Mouse (Mus musculus) heart, embryonic 11.5 days (tissue): Measurements from ENCODE around the gene Tbc1d1. TPM values are rescaled to one million over a fixed set of nuclear protein-coding genes. Genes with fewer than 3 reads are reported as not detected.

Experiments used
- ATAC-seq: fragments of 200-750 bp; cut with Nextera tagmentation; replicated peaks from 2 replicates; pipeline ENCODE4 v1.8.0; 2017; ENCODE audit warnings: moderate library complexity; ENCODE audit not compliant: insufficient number of reproducible peaks, low FRiP score, low TSS enrichment
- H3K27ac ChIP-seq: fragments of 300-500 bp; sonication (generic); 2 replicates; pipeline ENCODE4 v1.5.1; 2014; ENCODE audit warnings: mild to moderate bottlenecking, low read depth, low read length
- H3K27me3 ChIP-seq: fragments of 300-500 bp; sonication (generic); 2 replicates; pipeline ENCODE4 v1.6.1; 2014; ENCODE audit warnings: mild to moderate bottlenecking, low read length, mixed read lengths; ENCODE audit not compliant: control insufficient read depth, insufficient read depth
- H3K36me3 ChIP-seq: fragments of 300-500 bp; sonication (generic); 2 replicates; pipeline ENCODE4 v1.6.1; 2014; ENCODE audit warnings: mild to moderate bottlenecking, low read length, moderate library complexity, mixed read lengths; ENCODE audit not compliant: control insufficient read depth, insufficient read depth
- H3K4me1 ChIP-seq: fragments of 300-500 bp; sonication (generic); 2 replicates; pipeline ENCODE4 v1.6.1; 2014; ENCODE audit warnings: low read length; ENCODE audit not compliant: control insufficient read depth, insufficient read depth
- H3K4me2 ChIP-seq: fragments of 300-500 bp; sonication (generic); 2 replicates; pipeline ENCODE4 v1.6.1; 2014; ENCODE audit warnings: mild to moderate bottlenecking, moderate library complexity
- H3K4me3 ChIP-seq: fragments of 300-500 bp; sonication (generic); 2 replicates; pipeline ENCODE4 v1.5.1; 2014; ENCODE audit warnings: low read depth, low read length
- H3K9ac ChIP-seq: fragments of 300-500 bp; sonication (generic); 2 replicates; pipeline ENCODE4 v1.6.1; 2014; ENCODE audit warnings: mild to moderate bottlenecking, low read depth, low read length, moderate library complexity
- H3K9me3 ChIP-seq: fragments of 300-500 bp; sonication (generic); replicated peaks from 2 replicates; pipeline ENCODE4 v1.6.1; 2016; ENCODE audit warnings: low read length; ENCODE audit not compliant: control insufficient read depth
- WGBS: fragments of 180-500 bp; shearing (Covaris S2); extraction: QIAGEN DNeasy Blood & Tissue Kit; methylation state at CpG from one replicate; pipeline ENCODE4 v1.1.7; 2014; ENCODE audit not compliant: insufficient replicate concordance; 5-methylcytosine and 5-hydroxymethylcytosine counted together
- polyA plus RNA-seq: library from polyadenylated mRNA; unstranded; fragments of >200 nt; fragmentation: Nextera tagmentation; extraction: Ambion mirVana; gene quantifications from 2 replicates; pipeline ENCODE4 v1.2.1, GENCODE M21; 2014

Tbc1d1 gene
- polyA plus RNA-seq, 1 experiment from 2014 or later, result 36.3 TPM

GRCm38 (mm10) chr5:64297100-64297499 is 141.0 kb downstream of the Tbc1d1 start:
- H3K4me2 ChIP-seq, result no peak overlapping the region
- H3K4me1 ChIP-seq, result peaks cover 14% of the 10 kb centered on the region
- no peak for ATAC-seq
- 0 out of 2 replicates have a peak, but pooled peaks cover 2% of the 10 kb centered on the region for H3K36me3 ChIP-seq
- H3K27ac ChIP-seq, result no peak overlapping the region
- no peaks in the 10 kb centered on the region for H3K9me3 ChIP-seq
- H3K27me3 ChIP-seq, result no peaks in the 10 kb centered on the region
- WGBS, result 84% methylated on average over 4 of the region's 4 CpGs
- H3K4me3 ChIP-seq, result no peak overlapping the region
- H3K9ac ChIP-seq, result no peak overlapping the region

GRCm38 (mm10) chr5:64298331-64299036 is 142.4 kb downstream of the Tbc1d1 start:
- H3K4me1 ChIP-seq, result peaks cover 14% of the 10 kb centered on the region
- no peak for ATAC-seq
- no peaks in the 10 kb centered on the region for H3K9me3 ChIP-seq
- no peak overlapping the region for H3K4me3 ChIP-seq
- H3K36me3 ChIP-seq, result 0 out of 2 replicates have a peak, but pooled peaks cover 2% of the 10 kb centered on the region
- H3K4me2 ChIP-seq, result no peak overlapping the region
- no peaks in the 10 kb centered on the region for H3K27me3 ChIP-seq
- H3K27ac ChIP-seq, result 0 out of 2 replicates have a peak overlapping the region, but pooled peaks have one; percentile 24
- H3K9ac ChIP-seq, result no peak overlapping the region
- 57% methylated on average over 20 of the region's 20 CpGs for WGBS

GRCm38 (mm10) chr5:64299508-64300324 is 143.6 kb downstream of the Tbc1d1 start:
- 71% methylated on average over 7 of the region's 7 CpGs for WGBS
- ATAC-seq, result no peak
- H3K4me2 ChIP-seq, result no peak overlapping the region
- peaks cover 14% of the 10 kb centered on the region for H3K4me1 ChIP-seq
- no peaks in the 10 kb centered on the region for H3K36me3 ChIP-seq
- no peaks in the 10 kb centered on the region for H3K27me3 ChIP-seq
- H3K9ac ChIP-seq, result no peak overlapping the region
- no peak overlapping the region for H3K27ac ChIP-seq
- H3K4me3 ChIP-seq, result no peak overlapping the region
- no peaks in the 10 kb centered on the region for H3K9me3 ChIP-seq

- Histone ChIP-seq H3K4me1 (peaks cover 14% of the 10 kb centered on the region), H3K4me2 (no peak overlapping the region), H3K4me3 (no peak overlapping the region), H3K9me3 (no peaks in the 10 kb centered on the region), H3K27ac (no peak overlapping the region), H3K36me3 (0 out of 2 replicates have a peak, but pooled peaks cover 2% of the 10 kb centered on the region), H3K27me3 (no peaks in the 10 kb centered on the region), H3K9ac (no peak overlapping the region)
- no peak for ATAC-seq
- 63% methylated on average over 4 of the region's 4 CpGs for WGBS
Measured at GRCm38 (mm10) chr5:64301246-64301645, 145.1 kb downstream of the Tbc1d1 start.

- Histone ChIP-seq H3K4me1 (no peaks in the 10 kb centered on the region), H3K9me3 (no peaks in the 10 kb centered on the region), H3K27ac (no peak overlapping the region), H3K4me2 (no peak overlapping the region), H3K4me3 (no peak overlapping the region), H3K27me3 (no peaks in the 10 kb centered on the region), H3K9ac (no peak overlapping the region), H3K36me3 (peaks cover 5% of the 10 kb centered on the region; the same call in 1 of the 2 replicates)
- no peak for ATAC-seq
- WGBS, result 95% methylated on average over 2 of the region's 2 CpGs
Measured at GRCm38 (mm10) chr5:64307289-64307688, 151.2 kb downstream of the Tbc1d1 start.

- H3K4me3 ChIP-seq, result no peak overlapping the region
- no peak overlapping the region for H3K4me2 ChIP-seq
- ATAC-seq, result no peak
- no peaks in the 10 kb centered on the region for H3K9me3 ChIP-seq
- H3K36me3 ChIP-seq, result peaks cover 2% of the 10 kb centered on the region; the same call in 1 of the 2 replicates
- no peaks in the 10 kb centered on the region for H3K27me3 ChIP-seq
- no peak overlapping the region for H3K9ac ChIP-seq
- no peaks in the 10 kb centered on the region for H3K4me1 ChIP-seq
- no peak overlapping the region for H3K27ac ChIP-seq
- 50% methylated on average over 5 of the region's 5 CpGs for WGBS
Measured at GRCm38 (mm10) chr5:64312295-64312694, 156.2 kb downstream of the Tbc1d1 start.

- no peak overlapping the region for H3K4me3 ChIP-seq
- no peak overlapping the region for H3K9ac ChIP-seq
- 92% methylated on average over 1 of the region's 1 CpGs for WGBS
- H3K4me1 ChIP-seq, result no peaks in the 10 kb centered on the region
- H3K27ac ChIP-seq, result no peak overlapping the region
- no peaks in the 10 kb centered on the region for H3K27me3 ChIP-seq
- no peak overlapping the region for H3K4me2 ChIP-seq
- H3K9me3 ChIP-seq, result no peaks in the 10 kb centered on the region
- peaks cover 2% of the 10 kb centered on the region for H3K36me3 ChIP-seq
- 0 out of 2 replicates have a peak, but pooled peaks have one; percentile 35 for ATAC-seq
Measured at GRCm38 (mm10) chr5:64313481-64313880, 157.4 kb downstream of the Tbc1d1 start.

GRCm38 (mm10) chr5:64314288-64315052 is 158.4 kb downstream of the Tbc1d1 start:
- Histone ChIP-seq H3K27ac (no peak overlapping the region), H3K4me2 (no peak overlapping the region), H3K36me3 (peaks cover 2% of the 10 kb centered on the region), H3K4me3 (no peak overlapping the region), H3K27me3 (no peaks in the 10 kb centered on the region), H3K4me1 (peaks cover 3% of the 10 kb centered on the region), H3K9me3 (no peaks in the 10 kb centered on the region), H3K9ac (no peak overlapping the region)
- WGBS, result 66% methylated on average over 6 of the region's 6 CpGs
- ATAC-seq, result no peak
